In genomic region chr12:79803670-79804069, GRCm38 (mm10) we compare ENCODE assay signal across 26 mouse cellular contexts.
DNase-seq lines count a peak whose midpoint lies in the region; ATAC-seq and TF ChIP-seq lines count a peak whose summit lies in the region.
"Had no signal": no experiment of that assay in that cellular context is flagged by ENCODE, and none has a peak within 500 bp of the region (broad histone marks: within the 10 kb centered on the region; RNA-seq: fewer than 3 reads in every experiment).

No protein-coding gene starts in this region.

- TF ChIP-seq RAD21 in CH12.LX (IDR thresholded peaks at IDR 0.05; ENCODE audit: low read depth, low read length): no peak

- 62% methylated on average over 1 of the region's 1 CpGs for WGBS in hindbrain, embryonic 10.5 days
- WGBS in hindbrain, embryonic 11.5 days: 69% methylated on average over 1 of the region's 1 CpGs

- TF ChIP-seq EP300 in CH12.LX (IDR thresholded peaks at IDR 0.05; ENCODE audit: low read length): peak; percentile 41; the same call in 1 of the 2 replicates

- TF ChIP-seq POLR2A in CH12.LX (IDR thresholded peaks at IDR 0.05; ENCODE audit: low read depth, low read length): no peak

- DNase-seq in hindbrain, embryonic 10.5 days (ENCODE audit: low spot score): no peak
- DNase-seq in hindbrain, embryonic 11.5 days (ENCODE audit: low spot score): no peak
- peak; percentile 34 for DNase-seq in CD4-positive, CD25-positive, alpha-beta regulatory T cell, adult 2 months (ENCODE audit: low read depth, low spot score)
- DNase-seq in CH12.LX (ENCODE audit: extremely low read depth): no peak
- peak; percentile 59 for DNase-seq in induced T-regulatory cell, adult 2 months (ENCODE audit: low read depth)
- DNase-seq in kidney, postnatal 14 days: no peak
- DNase-seq in right cerebral cortex, postnatal 10 days (ENCODE audit: low spot score in 2 of 2): no peak
- DNase-seq in urinary bladder, adult 2 months (ENCODE audit: low spot score): no peak
- DNase-seq: adrenal gland, postnatal 10 days; cerebellum, adult 11 months; cerebellum, adult 2 months; cerebellum, postnatal 10 days; gastrocnemius, postnatal 10 days; gastrocnemius, postnatal 36 days; heart, adult 2 months; heart, postnatal 14 days; heart, postnatal 4 days; kidney, adult 2 months had no signal

- peaks cover 5% of the 10 kb centered on the region; the same call in 1 of the 2 replicates for H3K27me3 ChIP-seq in hindbrain, embryonic 10.5 days (ENCODE audit: insufficient read depth, poor library complexity, severe bottlenecking)
- H3K27me3 ChIP-seq in hindbrain, embryonic 11.5 days (ENCODE audit: control insufficient read depth, insufficient read depth, low read length): no peaks in the 10 kb centered on the region
- no peaks in the 10 kb centered on the region for H3K27me3 ChIP-seq in CH12.LX (replicated peaks)
- H3K27me3 ChIP-seq: embryonic facial prominence, embryonic 12.5 days; embryonic facial prominence, embryonic 15.5 days; heart, embryonic 13.5 days; hindbrain, embryonic 13.5 days had no signal

- dilution Hi-C loops in CH12.LX (cut with MboI; ENCODE audit: extremely low pct_ligation_motif_present, extremely low pct_unique_long_range_greater_than_20kb, low sequenced_read_pairs): no loop called here

- H3K4me1 ChIP-seq in hindbrain, embryonic 10.5 days (replicated peaks): peaks cover 65% of the 10 kb centered on the region
- peaks cover 12% of the 10 kb centered on the region for H3K4me1 ChIP-seq in hindbrain, embryonic 11.5 days (replicated peaks; ENCODE audit: control insufficient read depth, insufficient read depth, low read length)
- peaks cover 0 to 61% of the 10 kb centered on the region in 2 experiments; a peak in 3 of 4 replicates for H3K4me1 ChIP-seq in CH12.LX (ENCODE audit: control insufficient read depth in 1 of 2, insufficient read depth in 2 of 2)

- peak overlapping the region; percentile 91 for H3K27ac ChIP-seq in hindbrain, embryonic 10.5 days
- H3K27ac ChIP-seq in hindbrain, embryonic 11.5 days (ENCODE audit: low read depth, low read length): no peak overlapping the region
- H3K27ac ChIP-seq in CH12.LX (ENCODE audit: insufficient read depth, low read depth): no peak overlapping the region
- H3K27ac ChIP-seq: embryonic facial prominence, embryonic 12.5 days; heart, adult 2 months; heart, embryonic 10.5 days had no signal

- in situ Hi-C loops in CH12.LX (cut with MboI; ENCODE audit: low pct_ligation_motif_present, low pct_unique_long_range_greater_than_20kb, low sequenced_read_pairs): no loop called here

- H3K9ac ChIP-seq in hindbrain, embryonic 11.5 days (ENCODE audit: low read depth, low read length): no peak overlapping the region
- no peak overlapping the region for H3K9ac ChIP-seq in CH12.LX (ENCODE audit: insufficient read depth, low read depth)
- H3K9ac ChIP-seq: embryonic facial prominence, embryonic 12.5 days; embryonic facial prominence, embryonic 15.5 days; heart, embryonic 13.5 days; hindbrain, embryonic 13.5 days had no signal

- no peak overlapping the region for H3K4me3 ChIP-seq in hindbrain, embryonic 10.5 days
- no peak overlapping the region for H3K4me3 ChIP-seq in hindbrain, embryonic 11.5 days (ENCODE audit: low read depth, low read length)
- H3K4me3 ChIP-seq in CH12.LX (replicated peaks in 1 of 3; ENCODE audit: low read depth in 2 of 3, low read length in 2 of 3, poor library complexity in 1 of 3): no peak overlapping the region
- H3K4me3 ChIP-seq: embryonic facial prominence, embryonic 12.5 days; embryonic facial prominence, embryonic 15.5 days; heart, adult 2 months; heart, embryonic 10.5 days; heart, embryonic 13.5 days; hindbrain, embryonic 13.5 days had no signal

- ATAC-seq in hindbrain, embryonic 11.5 days (ENCODE audit: low FRiP score): no peak
- ATAC-seq: forebrain, embryonic 16.5 days; hindbrain, embryonic 16.5 days; intestine, postnatal 0 days had no signal

- H3K79me2 ChIP-seq in CH12.LX (replicated peaks; ENCODE audit: control insufficient read depth, extremely low read depth, insufficient read depth, poor library complexity, severe bottlenecking): no peaks in the 10 kb centered on the region

- H3K36me3 ChIP-seq in hindbrain, embryonic 10.5 days: no peaks in the 10 kb centered on the region
- no peaks in the 10 kb centered on the region for H3K36me3 ChIP-seq in hindbrain, embryonic 11.5 days (ENCODE audit: control insufficient read depth, insufficient read depth, low read length)
- no peaks in the 10 kb centered on the region for H3K36me3 ChIP-seq in CH12.LX (replicated peaks in 1 of 2; ENCODE audit: control insufficient read depth in 1 of 2, insufficient read depth in 1 of 2, low read length in 1 of 2)
- H3K36me3 ChIP-seq: embryonic facial prominence, embryonic 12.5 days; embryonic facial prominence, embryonic 15.5 days; heart, embryonic 10.5 days; heart, embryonic 13.5 days; hindbrain, embryonic 13.5 days had no signal

- no peaks in the 10 kb centered on the region for H3K9me3 ChIP-seq in hindbrain, embryonic 10.5 days
- H3K9me3 ChIP-seq in hindbrain, embryonic 11.5 days (ENCODE audit: control insufficient read depth, low read length): no peaks in the 10 kb centered on the region
- H3K9me3 ChIP-seq in CH12.LX (replicated peaks; ENCODE audit: low read length): no peaks in the 10 kb centered on the region
- H3K9me3 ChIP-seq: embryonic facial prominence, embryonic 12.5 days; embryonic facial prominence, embryonic 15.5 days; heart, embryonic 10.5 days; heart, embryonic 13.5 days; hindbrain, embryonic 13.5 days had no signal

- H3K4me2 ChIP-seq in hindbrain, embryonic 11.5 days (replicated peaks; ENCODE audit: low read depth, low read length): no peak overlapping the region
- no peak overlapping the region for H3K4me2 ChIP-seq in CH12.LX (ENCODE audit: insufficient read depth, low read depth, poor library complexity, severe bottlenecking)
- H3K4me2 ChIP-seq: embryonic facial prominence, embryonic 12.5 days; embryonic facial prominence, embryonic 15.5 days; heart, embryonic 13.5 days; hindbrain, embryonic 13.5 days had no signal

- no peak for TF ChIP-seq CTCF in CH12.LX (conservative IDR thresholded peaks at IDR 0.05 in 1 of 2, IDR thresholded peaks at IDR 0.05 in 1 of 2; ENCODE audit: low read depth in 2 of 2, low read length in 2 of 2)

TF ChIP-seq in CH12.LX, 34 proteins besides CTCF, POLR2A, EP300 and RAD21:
- TF ChIP-seq MYC (IDR thresholded peaks at IDR 0.05; ENCODE audit: low read depth, low read length): no peak
- no peak for TF ChIP-seq BHLHE40 (IDR thresholded peaks at IDR 0.05; ENCODE audit: low read depth, low read length)
- no peak for TF ChIP-seq E2F4 (IDR thresholded peaks at IDR 0.05; ENCODE audit: insufficient replicate concordance, low read depth, low read length)
- no peak for TF ChIP-seq HCFC1 (IDR thresholded peaks at IDR 0.05; ENCODE audit: low read depth, low read length)
- TF ChIP-seq MAFK (IDR thresholded peaks at IDR 0.05; ENCODE audit: insufficient replicate concordance, low read length): no peak
- no peak for TF ChIP-seq MXI1 (IDR thresholded peaks at IDR 0.05; ENCODE audit: low read depth, low read length)
- no peak for TF ChIP-seq ZKSCAN1 (IDR thresholded peaks at IDR 0.05; ENCODE audit: borderline replicate concordance, low read depth, low read length)
- TF ChIP-seq MAX (IDR thresholded peaks at IDR 0.05; ENCODE audit: low read length): no peak
- TF ChIP-seq USF1 (IDR thresholded peaks at IDR 0.05; ENCODE audit: low read depth, low read length): no peak
- TF ChIP-seq CHD1 (IDR thresholded peaks at IDR 0.05; ENCODE audit: low read depth, low read length): no peak
- TF ChIP-seq JUN (IDR thresholded peaks at IDR 0.05; ENCODE audit: insufficient read depth, low read depth, low read length): no peak
- no peak for TF ChIP-seq GABPA (IDR thresholded peaks at IDR 0.05; ENCODE audit: insufficient replicate concordance, low read depth, low read length)
- TF ChIP-seq ZNF384 (IDR thresholded peaks at IDR 0.05; ENCODE audit: low read depth, low read length): no peak
- no peak for TF ChIP-seq UBTF (IDR thresholded peaks at IDR 0.05; ENCODE audit: low read depth, low read length)

Comparison
In these comparisons a context has a peak if more than half of its experiments do, and no peak if none do; other contexts are left out.
1. DNase-seq: peak in CD4-positive, CD25-positive, alpha-beta regulatory T cell, adult 2 months (single experiment) and induced T-regulatory cell, adult 2 months (single experiment); none in hindbrain, embryonic 10.5 days (single experiment), hindbrain, embryonic 11.5 days (single experiment), CH12.LX (single experiment), kidney, postnatal 14 days (single experiment), right cerebral cortex, postnatal 10 days (0 of 2) and urinary bladder, adult 2 months (single experiment).